Mouse (Mus musculus) olfactory bulb, adult 2 months (tissue): ENCODE data around the gene Irak1.

ENCODE experiments used
- CTCF ChIP-seq: fragments of 200-500 bp; IDR thresholded peaks from 2 replicates; pipeline ENCODE4 v1.5.1; 2012; ENCODE audit warnings: low read depth, mild to moderate bottlenecking, low read length, moderate library complexity; ENCODE audit not compliant: insufficient read depth
- POLR2A ChIP-seq: fragments of 200-500 bp; IDR thresholded peaks from 2 replicates; pipeline ENCODE4 v1.6.1; 2012; ENCODE audit warnings: mild to moderate bottlenecking, low read depth, low read length, moderate library complexity; ENCODE audit not compliant: insufficient read depth

DNA sequence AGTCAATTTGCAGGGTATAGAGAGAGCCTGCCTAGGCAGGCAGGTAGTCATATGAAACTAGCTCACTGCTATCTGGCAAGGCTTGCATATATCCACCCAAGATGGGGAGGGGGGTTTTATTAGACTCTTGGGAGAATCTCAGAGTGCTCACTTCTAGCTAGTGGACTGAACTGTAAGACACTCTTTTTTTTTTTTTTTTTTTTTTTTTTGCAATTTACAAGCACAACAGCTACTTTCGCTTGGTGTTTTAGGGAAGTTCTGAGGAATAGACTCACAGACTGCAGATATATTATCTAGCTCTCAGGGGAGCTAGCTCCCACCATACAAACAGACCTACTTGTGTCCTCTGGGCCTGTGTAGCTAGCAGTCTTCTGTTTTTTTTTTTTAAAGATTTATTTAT, 9.1 kb downstream of the Irak1 start:
- TF ChIP-seq POLR2A (no peak), CTCF (no peak)
